Mouse (Mus musculus) hindbrain, embryonic 16.5 days (tissue): ENCODE results near the gene Plek. TPM values are rescaled to one million over a fixed set of nuclear protein-coding genes. Genes with fewer than 3 reads are reported as not detected.

Source experiments
- ATAC-seq: fragments of 200-750 bp; cut with Nextera tagmentation; 2 replicates; pipeline ENCODE4 v1.8.0; 2017; ENCODE audit warnings: moderate TSS enrichment, moderate library complexity
- H3K27ac ChIP-seq: fragments of 300-500 bp; sonication (generic); 2 replicates; pipeline ENCODE4 v1.5.1; 2014; ENCODE audit warnings: low read depth, mild to moderate bottlenecking, control low read depth, low read length, moderate library complexity
- H3K27me3 ChIP-seq: fragments of 300-500 bp; sonication (generic); replicated peaks from 2 replicates; pipeline ENCODE4 v1.6.1; 2014; ENCODE audit warnings: low read length; ENCODE audit not compliant: control insufficient read depth, insufficient read depth
- H3K36me3 ChIP-seq: fragments of 300-500 bp; sonication (generic); 2 replicates; pipeline ENCODE4 v1.6.1; 2014; ENCODE audit warnings: mild to moderate bottlenecking, low read length, moderate library complexity, mixed read lengths; ENCODE audit not compliant: control insufficient read depth, insufficient read depth
- H3K4me1 ChIP-seq: fragments of 300-500 bp; sonication (generic); 2 replicates; pipeline ENCODE4 v1.6.1; 2014; ENCODE audit warnings: low read depth, low read length; ENCODE audit not compliant: control insufficient read depth, insufficient read depth
- H3K4me2 ChIP-seq: fragments of 300-500 bp; sonication (generic); 2 replicates; pipeline ENCODE4 v1.6.1; 2014; ENCODE audit warnings: mild to moderate bottlenecking, low read length, control low read depth, moderate library complexity
- H3K4me3 ChIP-seq: fragments of 300-500 bp; sonication (generic); 2 replicates; pipeline ENCODE4 v1.5.1; 2014; ENCODE audit warnings: mild to moderate bottlenecking, low read length, control low read depth, moderate library complexity
- H3K9ac ChIP-seq: fragments of 300-500 bp; sonication (generic); 2 replicates; pipeline ENCODE4 v1.6.1; 2014; ENCODE audit warnings: low read depth, mild to moderate bottlenecking, control low read depth, low read length, moderate library complexity
- H3K9me3 ChIP-seq: fragments of 300-500 bp; sonication (generic); 2 replicates; pipeline ENCODE4 v1.6.1; 2014; ENCODE audit warnings: mild to moderate bottlenecking, low read length, moderate library complexity; ENCODE audit not compliant: control insufficient read depth
- WGBS: fragments of 180-500 bp; shearing (Covaris S2); extraction: QIAGEN DNeasy Blood & Tissue Kit; methylation state at CpG from one replicate; pipeline ENCODE4 v1.1.7; 2014; 5-methylcytosine and 5-hydroxymethylcytosine counted together
- polyA plus RNA-seq: library from polyadenylated mRNA; unstranded; fragments of >200 nt; fragmentation: Nextera tagmentation; extraction: Ambion mirVana; gene quantifications from 2 replicates; pipeline ENCODE4 v1.2.1, GENCODE M21; 2015

The Plek gene
- polyA plus RNA-seq, 1 experiment from 2014 or later, result 3.9 TPM

DNA sequence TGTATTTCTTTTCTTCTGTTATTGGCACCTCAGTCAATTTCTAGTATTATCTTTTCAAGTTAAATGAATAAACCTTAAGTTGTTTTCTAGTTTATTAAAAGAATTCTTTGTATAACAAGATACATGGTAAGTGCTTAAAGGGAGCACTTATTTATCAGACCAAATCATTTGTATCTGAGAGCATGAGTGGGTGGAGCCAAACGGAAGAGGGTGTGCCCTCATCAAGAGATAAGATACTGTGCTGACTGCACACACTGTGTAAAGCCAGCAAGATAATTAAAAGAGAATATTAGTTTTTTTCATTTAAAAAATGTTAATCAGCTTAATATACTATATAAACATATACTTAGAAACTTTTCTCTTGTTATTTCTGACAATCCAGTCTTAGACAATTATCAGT, 93.7 kb downstream of the Plek start:
- 93% methylated on average over 1 of the region's 1 CpGs for WGBS
- no peak overlapping the region for H3K9ac ChIP-seq
- no peaks in the 10 kb centered on the region for H3K36me3 ChIP-seq
- H3K4me3 ChIP-seq, result no peak overlapping the region
- H3K27me3 ChIP-seq, result no peaks in the 10 kb centered on the region
- no peak for ATAC-seq
- no peak overlapping the region for H3K27ac ChIP-seq
- H3K4me1 ChIP-seq, result no peaks in the 10 kb centered on the region
- H3K9me3 ChIP-seq, result no peaks in the 10 kb centered on the region
- no peak overlapping the region for H3K4me2 ChIP-seq

DNA sequence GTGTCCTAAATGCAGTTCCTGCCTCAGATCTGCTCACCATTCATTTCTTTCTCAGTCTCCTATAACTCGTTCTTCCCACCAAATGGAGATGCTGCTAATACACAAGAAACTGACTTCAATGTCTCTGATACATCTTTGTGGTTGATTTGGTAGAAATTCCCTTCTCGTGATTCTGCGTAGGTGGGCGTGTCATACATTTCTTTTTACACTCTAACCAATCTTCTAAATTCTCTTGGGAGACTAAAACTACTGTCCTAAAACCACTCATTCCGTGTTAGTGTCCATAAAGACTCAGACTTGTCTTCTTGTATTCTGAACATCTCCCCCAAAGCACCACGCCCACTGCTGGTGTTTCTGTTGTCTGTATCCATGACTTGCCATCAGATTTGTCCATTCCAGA, 95.2 kb downstream of the Plek start:
- 92% methylated on average over 6 of the region's 6 CpGs for WGBS
- H3K36me3 ChIP-seq, result no peaks in the 10 kb centered on the region
- no peaks in the 10 kb centered on the region for H3K27me3 ChIP-seq
- H3K27ac ChIP-seq, result no peak overlapping the region
- ATAC-seq, result no peak
- no peak overlapping the region for H3K4me3 ChIP-seq
- no peaks in the 10 kb centered on the region for H3K9me3 ChIP-seq
- no peaks in the 10 kb centered on the region for H3K4me1 ChIP-seq
- no peak overlapping the region for H3K9ac ChIP-seq
- no peak overlapping the region for H3K4me2 ChIP-seq

DNA sequence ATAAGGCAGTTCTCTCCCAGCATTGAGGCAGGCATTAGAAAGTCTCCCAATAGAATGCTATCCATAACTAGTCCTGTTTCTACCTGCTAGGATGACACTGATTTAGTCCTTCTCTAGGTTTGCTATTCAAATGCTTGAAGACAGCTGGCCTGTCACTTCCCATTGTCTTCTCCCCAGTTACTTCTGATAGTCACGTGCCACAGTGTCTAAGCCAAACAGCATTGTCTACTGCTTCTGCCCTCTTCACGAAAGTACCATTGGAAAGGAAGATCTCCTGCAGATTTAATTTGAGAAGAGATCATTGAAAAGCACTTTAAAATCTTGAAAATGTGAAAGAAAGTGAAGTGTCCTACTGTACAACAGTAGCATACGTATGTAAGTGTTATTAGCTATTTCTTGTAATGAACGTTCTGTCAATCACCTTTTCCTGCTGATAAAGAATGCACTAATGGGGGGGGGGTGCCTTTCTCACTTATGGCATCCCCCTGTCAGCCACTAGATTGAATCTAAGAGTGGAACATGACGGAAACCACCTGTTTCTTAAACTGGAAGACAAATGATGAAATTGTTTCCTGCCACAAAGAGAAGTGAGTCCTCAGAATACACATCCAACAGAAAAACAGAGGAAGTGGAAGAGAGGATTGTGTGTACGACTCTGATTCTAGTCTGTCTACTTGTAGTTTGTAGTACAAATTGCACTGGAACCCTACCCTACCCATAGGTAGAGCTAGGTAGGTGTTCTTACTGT, 95.9 kb downstream of the Plek start:
- H3K4me2 ChIP-seq, result no peak overlapping the region
- no peak overlapping the region for H3K4me3 ChIP-seq
- ATAC-seq, result no peak
- H3K27me3 ChIP-seq, result no peaks in the 10 kb centered on the region
- H3K36me3 ChIP-seq, result no peaks in the 10 kb centered on the region
- H3K27ac ChIP-seq, result no peak overlapping the region
- H3K9ac ChIP-seq, result no peak overlapping the region
- no peaks in the 10 kb centered on the region for H3K9me3 ChIP-seq
- WGBS, result 96% methylated on average over 6 of the region's 6 CpGs
- peaks cover 5% of the 10 kb centered on the region for H3K4me1 ChIP-seq

DNA sequence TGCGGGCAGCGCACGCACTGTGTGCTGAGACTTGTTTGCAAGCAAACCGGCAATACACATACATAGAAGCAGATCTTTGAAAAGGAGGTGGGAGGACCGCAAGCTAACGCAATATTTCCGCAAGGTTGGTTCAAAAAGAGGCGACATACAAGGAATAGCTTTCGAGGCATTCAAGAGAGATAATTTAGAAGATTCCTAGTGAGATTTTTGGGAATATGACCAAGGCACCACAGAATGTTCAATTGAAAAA, 100.5 kb downstream of the Plek start:
- Histone ChIP-seq H3K27ac (no peak overlapping the region), H3K9ac (peak overlapping the region; percentile 64), H3K9me3 (no peaks in the 10 kb centered on the region), H3K27me3 (no peaks in the 10 kb centered on the region), H3K4me2 (peak overlapping the region; percentile 97), H3K4me1 (peaks cover 5% of the 10 kb centered on the region), H3K36me3 (no peaks in the 10 kb centered on the region), H3K4me3 (peak overlapping the region; percentile 79)
- 5% methylated on average over 9 of the region's 9 CpGs for WGBS
- no peak for ATAC-seq

DNA sequence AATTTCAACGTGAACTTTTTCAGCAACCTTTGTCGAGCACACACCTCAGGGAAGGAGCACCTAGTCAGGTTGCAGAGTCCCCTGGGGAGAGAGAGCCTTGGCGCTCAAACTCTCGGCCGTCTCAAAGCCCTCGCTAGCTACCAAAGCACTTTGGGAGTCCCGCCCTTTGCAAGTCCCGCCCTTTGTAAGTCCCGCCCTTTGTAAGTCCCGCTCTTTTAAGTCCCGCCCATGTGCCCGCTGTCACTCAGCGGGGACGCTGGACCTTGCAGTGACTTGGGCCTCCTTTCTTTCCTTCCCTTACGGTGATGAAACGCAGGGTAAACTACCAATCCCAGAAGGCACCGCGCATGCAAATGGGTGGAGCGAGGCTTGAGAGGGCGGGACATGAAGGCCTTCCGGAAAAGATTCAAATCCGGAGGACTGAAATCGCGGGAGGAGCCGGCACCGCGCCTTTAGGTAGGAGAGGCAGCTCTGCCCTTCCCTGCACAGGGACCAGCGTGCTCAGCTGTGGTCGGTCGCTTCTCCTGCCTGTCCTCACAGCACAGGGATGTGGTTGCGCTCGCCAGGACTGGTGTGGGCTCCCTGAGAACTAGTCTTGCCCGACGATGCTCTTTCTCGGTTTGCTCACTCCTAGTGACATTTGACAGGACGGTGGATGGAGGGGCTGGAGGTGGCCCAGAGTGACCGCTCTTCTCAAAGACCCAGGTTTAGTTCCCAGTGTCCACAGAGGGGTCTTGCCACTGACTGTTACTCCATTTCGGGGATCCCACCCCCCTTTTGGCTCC, 101.0 kb downstream of the Plek start, which contains the start of gene Fbxo48:
Gene Fbxo48 (plus strand): TSS at position 400 of the 785 bp plus-strand sequence.
- Histone ChIP-seq H3K4me3 (peak within 1 kb of the TSS; percentile 79), H3K27me3 (no peaks in the 10 kb centered on the region), H3K4me1 (peaks cover 5% of the 10 kb centered on the region), H3K36me3 (no peaks in the 10 kb centered on the region), H3K4me2 (peak within 1 kb of the TSS; percentile 97), H3K9me3 (no peaks in the 10 kb centered on the region), H3K27ac (no peak within 1 kb of the TSS), H3K9ac (peak within 1 kb of the TSS; percentile 64)
- peak; percentile 100 for ATAC-seq
- under 1% methylated on average over 36 of the region's 38 CpGs for WGBS

DNA sequence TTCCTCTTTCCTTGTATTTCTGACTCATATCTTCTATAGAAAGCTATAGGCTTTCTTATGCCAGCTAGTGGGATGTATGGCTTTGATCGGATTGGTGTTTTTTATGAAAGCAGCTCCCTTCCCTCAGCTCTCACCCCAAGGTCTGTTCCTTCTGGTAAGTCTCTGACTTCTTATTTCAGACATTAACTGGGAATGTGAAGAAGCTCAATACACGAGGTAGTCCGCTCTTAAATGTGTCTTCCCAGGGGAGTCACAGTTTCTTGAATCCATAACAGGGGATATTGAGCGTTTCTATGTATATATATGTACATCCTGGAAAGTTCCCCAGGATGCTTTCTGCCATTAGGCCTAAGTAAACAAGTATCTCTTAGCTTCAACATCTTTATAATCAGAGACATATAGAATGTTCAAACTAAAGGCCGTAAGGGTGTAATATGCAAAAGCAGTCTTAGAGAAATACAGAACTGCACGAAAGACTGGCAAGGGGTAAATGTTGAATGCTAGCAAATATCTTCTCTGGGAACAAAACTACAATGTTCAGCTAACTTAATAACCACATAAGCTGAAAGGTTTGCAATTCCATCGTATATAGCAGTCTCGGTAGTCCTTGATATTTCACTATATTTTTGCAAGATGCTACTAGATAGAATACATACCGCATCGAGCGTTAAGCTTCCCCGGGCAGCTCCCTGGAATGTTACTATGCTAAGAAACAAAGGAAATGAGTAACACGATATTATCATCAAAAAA, 101.8 kb downstream of the Plek start:
- Histone ChIP-seq H3K9ac (peak overlapping the region; percentile 49; the same call in 1 of the 2 replicates), H3K4me3 (peak overlapping the region; percentile 79), H3K4me2 (peak overlapping the region; percentile 97), H3K27me3 (no peaks in the 10 kb centered on the region), H3K9me3 (no peaks in the 10 kb centered on the region), H3K27ac (no peak overlapping the region), H3K4me1 (peaks cover 5% of the 10 kb centered on the region), H3K36me3 (no peaks in the 10 kb centered on the region)
- WGBS, result 51% methylated on average over 13 of the region's 13 CpGs
- ATAC-seq, result no peak

DNA sequence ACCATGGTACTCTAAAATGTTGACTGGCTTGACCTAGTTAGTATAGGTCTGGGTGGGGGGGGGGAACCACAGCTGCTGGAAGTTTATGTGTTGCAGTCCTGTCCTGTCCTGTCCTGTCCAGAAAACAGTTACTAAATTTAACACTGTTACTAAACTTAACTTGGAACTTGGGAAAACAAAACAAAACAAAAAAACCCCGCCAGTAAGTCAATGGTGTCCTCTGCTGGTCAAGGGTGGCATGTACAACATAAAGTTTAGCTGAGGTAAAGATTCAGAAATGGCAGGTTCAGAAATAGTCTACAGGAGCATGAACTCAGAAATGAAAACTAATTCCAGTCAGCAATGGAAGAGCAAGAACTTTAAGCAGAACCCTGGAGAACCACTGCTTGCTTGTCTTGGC, 103.4 kb downstream of the Plek start:
- ATAC-seq, result no peak

DNA sequence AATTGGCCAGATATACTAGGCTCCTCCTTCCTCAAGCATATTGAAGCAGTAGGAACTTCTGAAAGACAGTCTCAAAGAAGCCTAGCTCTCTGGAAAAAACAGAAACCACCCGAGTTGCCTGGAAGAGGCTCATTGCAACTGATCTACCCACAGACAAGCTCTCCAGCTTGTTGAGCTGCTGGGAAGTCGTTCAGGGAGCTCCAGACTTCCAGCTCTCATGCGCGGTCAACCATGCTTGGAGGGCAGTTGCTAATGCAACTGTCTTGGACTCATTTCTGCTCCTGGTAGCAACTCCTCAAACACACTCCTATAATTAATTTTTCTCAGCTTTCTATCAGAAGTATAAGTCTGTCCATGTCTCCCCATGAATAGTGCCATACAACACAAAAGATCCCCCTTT, 109.2 kb downstream of the Plek start:
- 85% methylated on average over 4 of the region's 4 CpGs for WGBS
- Histone ChIP-seq H3K9me3 (no peaks in the 10 kb centered on the region), H3K4me2 (no peak overlapping the region), H3K36me3 (no peaks in the 10 kb centered on the region), H3K27ac (no peak overlapping the region), H3K9ac (no peak overlapping the region), H3K4me1 (peaks cover 12% of the 10 kb centered on the region), H3K27me3 (no peaks in the 10 kb centered on the region), H3K4me3 (no peak overlapping the region)
- ATAC-seq, result no peak

More for the DNA sequence above, 103.4 kb downstream of the Plek start:
- WGBS, result 28% methylated on average over 1 of the region's 1 CpGs
- peaks cover 5% of the 10 kb centered on the region for H3K4me1 ChIP-seq
- H3K9me3 ChIP-seq, result no peaks in the 10 kb centered on the region
- H3K27ac ChIP-seq, result no peak overlapping the region
- no peak overlapping the region for H3K9ac ChIP-seq
- H3K4me3 ChIP-seq, result no peak overlapping the region
- H3K27me3 ChIP-seq, result no peaks in the 10 kb centered on the region
- H3K4me2 ChIP-seq, result no peak overlapping the region
- no peaks in the 10 kb centered on the region for H3K36me3 ChIP-seq

DNA sequence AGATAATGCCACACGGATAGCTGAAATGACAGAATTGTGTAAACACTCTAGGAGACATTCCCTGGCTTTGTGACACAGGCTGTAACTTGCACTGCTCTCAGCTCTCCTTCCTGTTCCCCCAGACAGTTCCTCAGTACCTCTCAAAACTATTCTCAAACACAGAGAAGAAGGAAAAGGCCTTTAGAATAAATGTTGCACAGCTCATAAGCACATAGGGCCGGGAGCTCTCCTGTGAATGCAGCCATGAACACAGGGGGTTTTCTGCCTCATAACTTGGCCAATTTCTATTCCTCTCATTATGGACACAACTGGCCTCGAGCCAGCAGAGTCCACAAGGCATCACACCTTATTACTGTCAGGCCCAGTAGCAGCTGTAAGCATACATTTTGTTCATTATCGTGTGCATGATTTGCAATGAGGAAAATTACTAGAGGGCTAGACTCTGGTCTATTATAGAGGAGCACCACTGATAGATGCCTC, 110.2 kb downstream of the Plek start:
- Histone ChIP-seq H3K9me3 (no peaks in the 10 kb centered on the region), H3K27ac (peak overlapping the region; percentile 70; the same call in 1 of the 2 replicates), H3K4me2 (no peak overlapping the region), H3K36me3 (no peaks in the 10 kb centered on the region), H3K4me3 (no peak overlapping the region), H3K4me1 (peaks cover 12% of the 10 kb centered on the region), H3K27me3 (no peaks in the 10 kb centered on the region), H3K9ac (no peak overlapping the region)
- 35% methylated on average over 4 of the region's 4 CpGs for WGBS
- peak; percentile 70 for ATAC-seq
